In the genomic region with DNA sequence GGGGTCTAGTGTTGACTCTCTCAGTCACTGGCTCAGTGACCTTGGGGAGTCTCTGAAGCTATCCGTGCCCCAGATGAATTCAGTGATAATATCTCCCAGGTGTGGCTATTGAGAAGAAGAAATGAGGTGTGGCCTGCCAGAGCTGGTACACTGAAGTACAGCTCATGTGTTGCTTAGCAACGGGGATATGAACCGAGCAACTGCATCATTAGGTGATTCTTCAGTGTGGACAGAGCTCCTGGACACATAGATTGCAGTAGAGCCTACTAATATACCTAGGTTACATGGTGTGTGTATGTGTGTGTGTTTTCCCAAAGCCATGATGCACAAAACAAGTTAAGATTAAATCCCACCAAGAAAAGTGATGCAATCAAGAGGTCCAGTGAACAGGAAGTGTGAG, we compare ENCODE assay signal across 32 mouse cellular contexts.
DNase-seq lines count a peak whose midpoint lies in the region; ATAC-seq and TF ChIP-seq lines count a peak whose summit lies in the region.
"Had no signal": no experiment of that assay in that cellular context is flagged by ENCODE, and none has a peak within 500 bp of the region (broad histone marks: within the 10 kb centered on the region; RNA-seq: fewer than 3 reads in every experiment).

No protein-coding gene starts in this region.

- H3K4me1 ChIP-seq in liver, embryonic 15.5 days (replicated peaks), result peaks cover 74% of the 10 kb centered on the region
- H3K4me1 ChIP-seq in liver, embryonic 12.5 days, result peaks cover 72% of the 10 kb centered on the region
- H3K4me1 ChIP-seq in hindbrain, postnatal 0 days (ENCODE audit: insufficient read depth, low read length), result peaks cover 4% of the 10 kb centered on the region; the same call in 1 of the 2 replicates
- H3K4me1 ChIP-seq: midbrain, embryonic 12.5 days had no signal

- H3K27ac ChIP-seq in liver, embryonic 15.5 days (replicated peaks), result peak overlapping the region; percentile 19; the same call in 1 of the 2 replicates
- no peak overlapping the region for H3K27ac ChIP-seq in liver, embryonic 12.5 days
- H3K27ac ChIP-seq in hindbrain, postnatal 0 days, result peak overlapping the region; percentile 1; the same call in 1 of the 2 replicates
- H3K27ac ChIP-seq: gastrocnemius, adult 2 months; heart, adult 2 months; intestine, embryonic 15.5 days; layer of hippocampus, adult 2 months; midbrain, embryonic 12.5 days; stomach, embryonic 15.5 days had no signal

- no peak for ATAC-seq in liver, embryonic 15.5 days (ENCODE audit: insufficient read depth)
- no peak for ATAC-seq in liver, embryonic 12.5 days
- peak; percentile 62; the same call in 1 of the 2 replicates for ATAC-seq in hindbrain, postnatal 0 days
- ATAC-seq: forebrain, embryonic 16.5 days; intestine, embryonic 15.5 days had no signal

- WGBS in liver, embryonic 15.5 days (ENCODE audit: insufficient replicate concordance), result 60% methylated on average over 3 of the region's 3 CpGs
- 66% methylated on average over 3 of the region's 3 CpGs for WGBS in liver, embryonic 12.5 days (ENCODE audit: insufficient replicate concordance)
- WGBS in hindbrain, postnatal 0 days, result 62% methylated on average over 3 of the region's 3 CpGs

- TF ChIP-seq CTCF in hindbrain, postnatal 0 days (IDR thresholded peaks at IDR 0.05; ENCODE audit: low read depth), result no peak

- no peaks in the 10 kb centered on the region for H3K36me3 ChIP-seq in liver, embryonic 15.5 days (replicated peaks)
- H3K36me3 ChIP-seq in liver, embryonic 12.5 days, result no peaks in the 10 kb centered on the region
- H3K36me3 ChIP-seq in hindbrain, postnatal 0 days (ENCODE audit: insufficient read depth, low read length), result no peaks in the 10 kb centered on the region
- H3K36me3 ChIP-seq: heart, embryonic 12.5 days; intestine, embryonic 15.5 days; liver, embryonic 13.5 days; midbrain, embryonic 12.5 days; stomach, embryonic 15.5 days had no signal

- H3K27me3 ChIP-seq in liver, embryonic 15.5 days, result no peaks in the 10 kb centered on the region
- H3K27me3 ChIP-seq in liver, embryonic 12.5 days (replicated peaks), result no peaks in the 10 kb centered on the region
- H3K27me3 ChIP-seq in hindbrain, postnatal 0 days (ENCODE audit: insufficient read depth, low read length), result no peaks in the 10 kb centered on the region
- H3K27me3 ChIP-seq: heart, embryonic 12.5 days; intestine, embryonic 15.5 days; liver, embryonic 13.5 days; midbrain, embryonic 12.5 days; stomach, embryonic 15.5 days had no signal

- no peak overlapping the region for H3K4me3 ChIP-seq in liver, embryonic 15.5 days (replicated peaks)
- no peak overlapping the region for H3K4me3 ChIP-seq in liver, embryonic 12.5 days
- no peak overlapping the region for H3K4me3 ChIP-seq in hindbrain, postnatal 0 days (ENCODE audit: low read length)
- H3K4me3 ChIP-seq: erythroblast, embryonic 14.5 days; gastrocnemius, adult 2 months; heart, adult 2 months; heart, embryonic 12.5 days; intestine, embryonic 15.5 days; layer of hippocampus, adult 2 months; liver, embryonic 13.5 days; midbrain, embryonic 12.5 days; myocyte; stomach, embryonic 15.5 days had no signal

- H3K4me2 ChIP-seq in liver, embryonic 15.5 days, result no peak overlapping the region
- H3K4me2 ChIP-seq in liver, embryonic 12.5 days, result no peak overlapping the region
- no peak overlapping the region for H3K4me2 ChIP-seq in hindbrain, postnatal 0 days (ENCODE audit: low read depth, low read length)
- H3K4me2 ChIP-seq: heart, embryonic 12.5 days; intestine, embryonic 15.5 days; liver, embryonic 13.5 days; midbrain, embryonic 12.5 days; stomach, embryonic 15.5 days had no signal

- peak; percentile 43 for DNase-seq in 416B (ENCODE audit: low read depth)
- peak; percentile 15 for DNase-seq in R1 (ENCODE audit: low read depth, low spot score)
- DNase-seq in hindbrain, postnatal 0 days (ENCODE audit: low spot score), result peak; percentile 51
- DNase-seq in thymus, postnatal 0 days (ENCODE audit: low spot score), result no peak
- DNase-seq in left cerebral cortex, adult 18-20 months (ENCODE audit: low spot score in 2 of 2), result no peak
- no peak for DNase-seq in Muller cell, postnatal 12 days (ENCODE audit: inconsistent ontology term)
- DNase-seq: adrenal gland, postnatal 14 days; B cell, adult 2 months; cerebellum, adult 2 months; cerebellum, postnatal 14 days; gastrocnemius, adult 2 months; gastrocnemius, postnatal 36 days; heart, adult 2 months; heart, postnatal 4 days; kidney, adult 2 months; kidney, postnatal 36 days; left cerebral cortex, postnatal 4 days; liver, embryonic 13.5 days; lung, adult 2 months; lung, postnatal 14 days; right cerebral cortex, postnatal 25 days; thymus, postnatal 14 days had no signal

- H3K9me3 ChIP-seq in liver, embryonic 15.5 days (replicated peaks), result no peaks in the 10 kb centered on the region
- no peaks in the 10 kb centered on the region for H3K9me3 ChIP-seq in liver, embryonic 12.5 days (replicated peaks)
- no peaks in the 10 kb centered on the region for H3K9me3 ChIP-seq in hindbrain, postnatal 0 days (ENCODE audit: low read length)
- H3K9me3 ChIP-seq: heart, embryonic 12.5 days; intestine, embryonic 15.5 days; liver, embryonic 13.5 days; midbrain, embryonic 12.5 days; stomach, embryonic 15.5 days had no signal

- H3K9ac ChIP-seq in liver, embryonic 15.5 days, result no peak overlapping the region
- no peak overlapping the region for H3K9ac ChIP-seq in liver, embryonic 12.5 days
- H3K9ac ChIP-seq in hindbrain, postnatal 0 days (replicated peaks; ENCODE audit: low read length), result no peak overlapping the region
- H3K9ac ChIP-seq: heart, embryonic 12.5 days; intestine, embryonic 15.5 days; liver, embryonic 13.5 days; midbrain, embryonic 12.5 days; stomach, embryonic 15.5 days had no signal

Comparison
In these comparisons a context has a peak if more than half of its experiments do, and no peak if none do; other contexts are left out.
1. DNase-seq: peak in 416B (single experiment), R1 (single experiment) and hindbrain, postnatal 0 days (single experiment); none in thymus, postnatal 0 days (single experiment), left cerebral cortex, adult 18-20 months (0 of 2) and Muller cell, postnatal 12 days (single experiment).